In the genomic region with DNA sequence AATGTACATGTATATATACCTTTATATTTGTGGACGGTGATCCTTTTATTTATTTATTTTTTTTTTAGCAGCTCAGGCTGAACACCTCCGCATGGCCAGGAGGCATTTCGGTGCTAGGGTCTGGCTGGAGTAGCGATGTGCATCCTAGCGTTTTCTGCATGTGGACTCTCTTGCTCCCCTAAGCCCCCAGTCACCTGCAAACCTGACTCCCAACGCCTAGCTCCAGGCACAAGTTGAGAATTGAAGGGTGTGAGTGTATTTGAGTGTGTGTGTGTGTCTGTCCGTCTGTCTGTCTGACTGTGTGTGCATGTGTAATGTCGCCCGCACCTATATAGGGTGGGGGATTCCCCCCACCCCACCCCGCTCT, we compare ENCODE assay signal across 20 mouse cellular contexts. TPM values are rescaled to one million over a fixed set of nuclear protein-coding genes. Genes with fewer than 3 reads are reported as not detected.
A peak's percentile ranks its signal among the peaks of the same experiment; 100 is the strongest.
DNase-seq lines count a peak whose midpoint lies in the region; ATAC-seq and TF ChIP-seq lines count a peak whose summit lies in the region.
"Had no signal": no experiment of that assay in that cellular context is flagged by ENCODE, and none has a peak within 500 bp of the region (broad histone marks: within the 10 kb centered on the region; RNA-seq: fewer than 3 reads in every experiment).

No protein-coding gene starts in this region.

- no peaks in the 10 kb centered on the region for H3K9me3 ChIP-seq in hindbrain, embryonic 14.5 days (ENCODE audit: control insufficient read depth, low read length)
- no peaks in the 10 kb centered on the region for H3K9me3 ChIP-seq in hindbrain, embryonic 16.5 days (ENCODE audit: control insufficient read depth, low read length)
- H3K9me3 ChIP-seq in midbrain, embryonic 10.5 days (replicated peaks): no peaks in the 10 kb centered on the region
- H3K9me3 ChIP-seq: embryonic facial prominence, embryonic 13.5 days; heart, embryonic 12.5 days; intestine, embryonic 15.5 days had no signal

- no peak for DNase-seq in hindbrain, embryonic 14.5 days (ENCODE audit: low spot score)
- DNase-seq in midbrain, embryonic 10.5 days (ENCODE audit: low spot score): peak; percentile 40
- no peak for DNase-seq in thymus, postnatal 25 days
- no peak for DNase-seq in ovary, postnatal 14 days (ENCODE audit: low spot score)
- no peak for DNase-seq in ovary, adult 18-20 months (ENCODE audit: low spot score)
- DNase-seq: liver; liver, postnatal 0 days; lung, postnatal 14 days; thymus, postnatal 4 days had no signal

- no peaks in the 10 kb centered on the region for H3K36me3 ChIP-seq in hindbrain, embryonic 14.5 days (replicated peaks; ENCODE audit: control insufficient read depth, insufficient read depth)
- H3K36me3 ChIP-seq in hindbrain, embryonic 16.5 days (ENCODE audit: control insufficient read depth, insufficient read depth, low read length): no peaks in the 10 kb centered on the region
- H3K36me3 ChIP-seq in midbrain, embryonic 10.5 days: no peaks in the 10 kb centered on the region
- H3K36me3 ChIP-seq: embryonic facial prominence, embryonic 13.5 days; G1E; heart, embryonic 12.5 days; intestine, embryonic 15.5 days had no signal

- no peak for TF ChIP-seq CTCF in cortical plate, adult 2 months (IDR thresholded peaks at IDR 0.05; ENCODE audit: extremely low read depth, insufficient read depth, low read length)

- H3K4me1 ChIP-seq in hindbrain, embryonic 14.5 days (replicated peaks; ENCODE audit: control insufficient read depth, insufficient read depth, low read length): no peaks in the 10 kb centered on the region
- H3K4me1 ChIP-seq in hindbrain, embryonic 16.5 days (ENCODE audit: control insufficient read depth, insufficient read depth, low read depth, low read length): no peaks in the 10 kb centered on the region
- no peaks in the 10 kb centered on the region for H3K4me1 ChIP-seq in cortical plate, adult 2 months (ENCODE audit: control insufficient read depth, insufficient read depth, low read length)
- peaks cover 43% of the 10 kb centered on the region for H3K4me1 ChIP-seq in midbrain, embryonic 10.5 days
- H3K4me1 ChIP-seq: embryonic facial prominence, embryonic 13.5 days; heart, embryonic 12.5 days; intestine, embryonic 15.5 days had no signal

- H3K4me2 ChIP-seq in hindbrain, embryonic 14.5 days (replicated peaks): no peak overlapping the region
- H3K4me2 ChIP-seq in hindbrain, embryonic 16.5 days (ENCODE audit: low read length): no peak overlapping the region
- H3K4me2 ChIP-seq: intestine, embryonic 15.5 days had no signal

- H3K27me3 ChIP-seq in hindbrain, embryonic 14.5 days (ENCODE audit: control insufficient read depth, insufficient read depth, low read length): peaks cover 100% of the 10 kb centered on the region
- peaks cover 67% of the 10 kb centered on the region for H3K27me3 ChIP-seq in hindbrain, embryonic 16.5 days (replicated peaks; ENCODE audit: control insufficient read depth, insufficient read depth, low read length)
- H3K27me3 ChIP-seq in midbrain, embryonic 10.5 days (ENCODE audit: low read depth, poor library complexity, severe bottlenecking): peaks cover 100% of the 10 kb centered on the region

- no peak for TF ChIP-seq POLR2A in cortical plate, adult 2 months (IDR thresholded peaks at IDR 0.05; ENCODE audit: extremely low read depth, insufficient read depth, low read length)

- H3K27ac ChIP-seq in hindbrain, embryonic 14.5 days: no peak overlapping the region
- H3K27ac ChIP-seq in hindbrain, embryonic 16.5 days (ENCODE audit: low read depth, low read length): no peak overlapping the region
- no peak overlapping the region for H3K27ac ChIP-seq in cortical plate, adult 2 months (ENCODE audit: insufficient read depth, low read length)
- peak overlapping the region; percentile 65 for H3K27ac ChIP-seq in midbrain, embryonic 10.5 days (replicated peaks)
- H3K27ac ChIP-seq: embryonic facial prominence, embryonic 13.5 days; intestine, embryonic 15.5 days had no signal

- peak overlapping the region; percentile 5; the same call in 1 of the 2 replicates for H3K4me3 ChIP-seq in hindbrain, embryonic 14.5 days (replicated peaks; ENCODE audit: low read length)
- H3K4me3 ChIP-seq in hindbrain, embryonic 16.5 days (ENCODE audit: low read length): no peak overlapping the region
- H3K4me3 ChIP-seq in cortical plate, adult 2 months (ENCODE audit: insufficient read depth, low read length): peak overlapping the region; percentile 31; the same call in 1 of the 2 replicates
- H3K4me3 ChIP-seq in midbrain, embryonic 10.5 days: peak overlapping the region; percentile 46
- H3K4me3 ChIP-seq: heart, embryonic 12.5 days; intestine, embryonic 15.5 days had no signal

- peak; percentile 19; the same call in 1 of the 2 replicates for ATAC-seq in hindbrain, embryonic 14.5 days (ENCODE audit: low FRiP score)
- no peak for ATAC-seq in hindbrain, embryonic 16.5 days
- ATAC-seq: intestine, embryonic 15.5 days; liver, postnatal 0 days had no signal

- H3K9ac ChIP-seq in hindbrain, embryonic 14.5 days: no peak overlapping the region
- H3K9ac ChIP-seq in hindbrain, embryonic 16.5 days (ENCODE audit: low read depth, low read length): no peak overlapping the region
- H3K9ac ChIP-seq: embryonic facial prominence, embryonic 13.5 days; heart, embryonic 12.5 days; intestine, embryonic 15.5 days; liver, postnatal 0 days had no signal

- 0% methylated on average over 10 of the region's 10 CpGs for WGBS in hindbrain, embryonic 14.5 days
- WGBS in hindbrain, embryonic 16.5 days: under 1% methylated on average over 10 of the region's 10 CpGs
- whole genome bisulfite sequencing in midbrain, embryonic 10.5 days: under 1% methylated on average over 10 of the region's 10 CpGs

RNA-seq across cellular contexts. Expression of a gene that starts 0.9 kb away (rescaled TPM):
- polyA plus RNA-seq in hindbrain, embryonic 14.5 days (2014; fragmentation: Nextera tagmentation; extraction: Ambion mirVana): 4.4 TPM in 1 of 2 replicates, not detected in the other
- polyA plus RNA-seq in hindbrain, embryonic 16.5 days (2015; fragmentation: Nextera tagmentation; extraction: Ambion mirVana): 1.1 and 4.7 TPM in 2 replicates
- 0.06 and 0.33 TPM in 2 replicates for polyA plus RNA-seq in cortical plate, adult 2 months (2012; rRNA removed)
- polyA plus RNA-seq in midbrain, embryonic 10.5 days (2016; fragmentation: Nextera tagmentation; extraction: Ambion mirVana): 4.7 and 10.9 TPM in 2 replicates
- polyA plus RNA-seq: C2C12; embryonic facial prominence, embryonic 13.5 days; G1E; gonadal fat pad, adult 2 months; heart, embryonic 12.5 days; intestine, embryonic 15.5 days; kidney, embryonic 14.5 days; large intestine, adult 2 months; liver, postnatal 0 days; testis, adult 2 months had no signal
